Mouse (Mus musculus) midbrain, embryonic 11.5 days (tissue): ENCODE data around the gene S1pr4. TPM values are rescaled to one million over a fixed set of nuclear protein-coding genes. Genes with fewer than 3 reads are reported as not detected.

Experiments used
- ATAC-seq: fragments of 200-750 bp; cut with Nextera tagmentation; 2 replicates; pipeline ENCODE4 v1.8.0; 2017; ENCODE audit warnings: moderate TSS enrichment, moderate library complexity; ENCODE audit not compliant: low FRiP score
- DNase-seq: peaks from one replicate; pipeline ENCODE4 v3.0.0; 2015; ENCODE audit warnings: low spot score; ENCODE audit errors: missing footprints
- H3K27ac ChIP-seq: fragments of 300-500 bp; sonication (generic); 2 replicates; pipeline ENCODE4 v1.5.1; 2014; ENCODE audit warnings: low read depth, low read length
- H3K27me3 ChIP-seq: fragments of 300-500 bp; sonication (generic); 2 replicates; pipeline ENCODE4 v1.6.1; 2014; ENCODE audit warnings: mild to moderate bottlenecking, low read length, moderate library complexity, mixed read lengths; ENCODE audit not compliant: control insufficient read depth, insufficient read depth
- H3K36me3 ChIP-seq: fragments of 300-500 bp; sonication (generic); 2 replicates; pipeline ENCODE4 v1.6.1; 2014; ENCODE audit warnings: mild to moderate bottlenecking, low read length, moderate library complexity, mixed read lengths; ENCODE audit not compliant: control insufficient read depth, insufficient read depth
- H3K4me1 ChIP-seq: fragments of 300-500 bp; sonication (generic); 2 replicates; pipeline ENCODE4 v1.6.1; 2014; ENCODE audit warnings: low read length; ENCODE audit not compliant: control insufficient read depth, insufficient read depth
- H3K4me2 ChIP-seq: fragments of 300-500 bp; sonication (generic); 2 replicates; pipeline ENCODE4 v1.6.1; 2014; ENCODE audit warnings: mild to moderate bottlenecking, moderate library complexity
- H3K4me3 ChIP-seq: fragments of 300-500 bp; sonication (generic); 2 replicates; pipeline ENCODE4 v1.5.1; 2014; ENCODE audit warnings: low read depth, low read length
- H3K9ac ChIP-seq: fragments of 300-500 bp; sonication (generic); 2 replicates; pipeline ENCODE4 v1.6.1; 2014; ENCODE audit warnings: low read length
- H3K9me3 ChIP-seq: fragments of 300-500 bp; sonication (generic); 2 replicates; pipeline ENCODE4 v1.6.1; 2016; ENCODE audit warnings: low read length; ENCODE audit not compliant: control insufficient read depth
- WGBS: fragments of 180-500 bp; shearing (Covaris S2); extraction: QIAGEN DNeasy Blood & Tissue Kit; methylation state at CpG from one replicate; pipeline ENCODE4 v1.1.7; 2014; 5-methylcytosine and 5-hydroxymethylcytosine counted together
- polyA plus RNA-seq: library from polyadenylated mRNA; unstranded; fragments of >200 nt; fragmentation: Nextera tagmentation; extraction: Ambion mirVana; gene quantifications from 2 replicates; pipeline ENCODE4 v1.2.1, GENCODE M21; 2014

The S1pr4 gene
- polyA plus RNA-seq, 1 experiment from 2014 or later: 0.37 TPM

GRCm38 (mm10) chr10:81523570-81523969 is 23.6 kb upstream of the S1pr4 start:
- H3K27ac ChIP-seq: no peak overlapping the region
- H3K4me1 ChIP-seq: no peaks in the 10 kb centered on the region
- H3K9me3 ChIP-seq: no peaks in the 10 kb centered on the region
- H3K4me3 ChIP-seq: no peak overlapping the region
- no peak overlapping the region for H3K9ac ChIP-seq
- WGBS: 23% methylated on average over 19 of the region's 19 CpGs
- H3K27me3 ChIP-seq: no peaks in the 10 kb centered on the region; the same call in 1 of the 2 replicates
- H3K36me3 ChIP-seq: no peaks in the 10 kb centered on the region
- no peak overlapping the region for H3K4me2 ChIP-seq
- no peak for DNase-seq
- no peak for ATAC-seq

DNA sequence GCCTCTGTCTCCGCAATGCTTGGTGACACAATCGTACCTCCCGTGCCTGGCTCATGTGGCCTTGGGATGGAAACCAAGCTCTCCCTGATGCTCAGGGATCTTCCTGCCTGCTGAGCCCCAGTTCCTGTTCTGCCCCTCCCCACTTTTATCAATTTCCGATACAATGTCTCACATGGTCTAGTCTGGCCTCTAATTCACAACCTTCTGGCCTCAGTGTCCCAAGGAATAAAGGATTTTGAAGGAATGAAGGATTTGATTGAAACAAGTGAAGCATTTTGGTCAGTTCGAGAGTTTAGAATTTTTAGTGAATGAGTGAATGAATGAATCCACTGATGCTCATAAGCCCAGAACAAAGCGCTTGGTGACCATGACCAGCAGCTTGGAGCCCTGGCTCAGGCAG is 23.2 kb upstream of the S1pr4 start:
- H3K27ac ChIP-seq: no peak overlapping the region
- H3K27me3 ChIP-seq: no peaks in the 10 kb centered on the region; the same call in 1 of the 2 replicates
- no peak overlapping the region for H3K9ac ChIP-seq
- H3K4me2 ChIP-seq: no peak overlapping the region
- H3K4me1 ChIP-seq: no peaks in the 10 kb centered on the region
- 73% methylated on average over 6 of the region's 6 CpGs for WGBS
- H3K9me3 ChIP-seq: no peaks in the 10 kb centered on the region
- no peaks in the 10 kb centered on the region for H3K36me3 ChIP-seq
- DNase-seq: no peak
- no peak for ATAC-seq
- H3K4me3 ChIP-seq: no peak overlapping the region

DNA sequence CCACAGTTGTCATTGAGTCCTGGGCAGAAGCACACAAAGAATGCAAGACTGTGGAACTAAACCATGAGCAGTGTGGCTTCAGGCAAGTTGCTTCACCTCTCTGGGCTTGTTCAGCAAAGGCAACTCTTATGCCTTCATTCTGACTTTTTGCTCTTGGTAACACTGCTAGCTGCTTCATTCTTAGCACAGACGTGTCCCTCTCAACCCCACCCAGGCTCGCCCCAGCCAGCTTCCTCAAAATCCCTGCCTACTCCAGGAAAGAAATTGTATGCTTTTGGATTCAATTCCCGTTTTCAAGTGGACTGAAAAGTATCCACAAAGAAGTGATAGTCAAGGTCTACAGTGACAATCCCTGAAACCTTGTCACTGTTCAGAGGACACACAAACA is 20.0 kb upstream of the S1pr4 start:
- DNase-seq (no peak), ATAC-seq (no peak)
- H3K9ac ChIP-seq: no peak overlapping the region
- 81% methylated on average over 3 of the region's 3 CpGs for WGBS
- no peak overlapping the region for H3K4me3 ChIP-seq
- no peaks in the 10 kb centered on the region for H3K36me3 ChIP-seq
- no peaks in the 10 kb centered on the region for H3K9me3 ChIP-seq
- H3K27ac ChIP-seq: no peak overlapping the region
- H3K4me2 ChIP-seq: no peak overlapping the region
- H3K4me1 ChIP-seq: no peaks in the 10 kb centered on the region
- H3K27me3 ChIP-seq: no peaks in the 10 kb centered on the region; the same call in 1 of the 2 replicates

DNA sequence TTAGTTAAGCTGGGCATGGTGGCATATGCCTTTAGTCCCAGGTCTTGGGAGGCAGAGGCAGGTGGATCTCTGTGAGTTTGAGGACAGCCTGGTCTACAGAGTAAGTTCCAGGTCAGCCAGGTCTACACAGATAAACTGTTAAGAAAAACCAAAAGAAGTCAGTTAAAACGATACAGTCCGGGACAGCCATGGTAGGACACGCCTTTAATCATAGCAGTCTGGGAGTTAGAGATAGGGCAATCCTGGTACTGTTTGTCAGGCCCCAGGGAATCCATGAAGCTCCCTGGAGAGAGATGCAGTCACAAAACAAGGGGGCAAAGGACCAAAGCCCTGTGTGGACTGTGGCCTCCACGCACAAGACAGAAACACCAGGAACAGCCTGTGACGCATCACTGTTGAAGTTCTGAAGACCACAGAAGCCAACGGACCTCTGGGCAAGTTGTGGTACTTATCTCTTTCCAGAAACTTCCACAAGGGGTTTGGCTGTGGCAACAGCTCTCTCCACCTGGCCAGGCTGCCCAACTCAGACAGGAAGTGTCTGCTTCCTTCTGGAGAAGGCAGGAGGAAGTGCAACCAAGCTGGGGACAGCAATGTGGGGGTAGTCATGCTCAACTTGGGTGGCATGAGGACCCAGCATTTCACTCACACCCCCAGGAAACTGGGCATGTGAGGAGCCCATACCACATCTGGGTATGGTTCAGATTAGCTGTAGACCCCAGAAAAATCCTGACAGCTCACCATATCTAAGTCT is 19.5 kb upstream of the S1pr4 start:
- Histone ChIP-seq H3K4me3 (no peak overlapping the region), H3K9me3 (no peaks in the 10 kb centered on the region), H3K27me3 (no peaks in the 10 kb centered on the region; the same call in 1 of the 2 replicates), H3K9ac (no peak overlapping the region), H3K36me3 (no peaks in the 10 kb centered on the region), H3K4me2 (no peak overlapping the region), H3K4me1 (no peaks in the 10 kb centered on the region), H3K27ac (no peak overlapping the region)
- DNase-seq (no peak), ATAC-seq (no peak)
- WGBS: 76% methylated on average over 6 of the region's 6 CpGs

- DNase-seq (peak; percentile 93), ATAC-seq (peak; percentile 62; the same call in 1 of the 2 replicates)
- Histone ChIP-seq H3K4me1 (no peaks in the 10 kb centered on the region), H3K9ac (no peak overlapping the region), H3K4me3 (no peak overlapping the region), H3K4me2 (no peak overlapping the region), H3K27me3 (no peaks in the 10 kb centered on the region; the same call in 1 of the 2 replicates), H3K9me3 (no peaks in the 10 kb centered on the region; the same call in 1 of the 2 replicates), H3K27ac (no peak overlapping the region), H3K36me3 (no peaks in the 10 kb centered on the region)
- WGBS: 14% methylated on average over 4 of the region's 4 CpGs
Observed at GRCm38 (mm10) chr10:81518546-81518945, 18.6 kb upstream of the S1pr4 start.

DNA sequence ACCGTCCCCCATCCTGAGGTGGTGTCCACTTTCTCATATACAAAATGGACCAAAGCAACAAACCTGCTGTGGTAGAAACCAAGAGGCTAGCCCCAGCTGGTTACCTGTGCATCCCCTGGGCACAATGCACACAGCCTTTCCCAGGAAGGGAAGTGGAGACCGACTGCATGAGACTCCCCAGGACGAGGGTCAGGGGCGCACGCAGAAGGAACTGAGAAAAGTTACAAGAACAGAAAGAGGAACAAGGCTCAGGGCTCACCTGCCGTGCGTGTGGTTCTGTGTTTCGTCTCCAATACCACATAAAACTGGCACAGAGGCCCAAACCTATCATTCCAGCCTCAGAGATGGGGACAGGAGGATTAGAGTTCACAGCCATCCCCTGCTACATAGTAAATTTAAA is 17.3 kb upstream of the S1pr4 start:
- Histone ChIP-seq H3K4me3 (no peak overlapping the region), H3K4me2 (no peak overlapping the region), H3K36me3 (no peaks in the 10 kb centered on the region), H3K27ac (no peak overlapping the region), H3K9ac (no peak overlapping the region), H3K9me3 (no peaks in the 10 kb centered on the region; the same call in 1 of the 2 replicates), H3K27me3 (no peaks in the 10 kb centered on the region; the same call in 1 of the 2 replicates), H3K4me1 (no peaks in the 10 kb centered on the region)
- 83% methylated on average over 8 of the region's 8 CpGs for WGBS
- ATAC-seq: no peak
- no peak for DNase-seq

- no peak for DNase-seq
- H3K9me3 ChIP-seq: no peaks in the 10 kb centered on the region; the same call in 1 of the 2 replicates
- no peak overlapping the region for H3K9ac ChIP-seq
- no peaks in the 10 kb centered on the region for H3K27me3 ChIP-seq
- 83% methylated on average over 5 of the region's 5 CpGs for WGBS
- no peaks in the 10 kb centered on the region for H3K4me1 ChIP-seq
- H3K27ac ChIP-seq: no peak overlapping the region
- H3K36me3 ChIP-seq: no peaks in the 10 kb centered on the region
- H3K4me2 ChIP-seq: no peak overlapping the region
- H3K4me3 ChIP-seq: no peak overlapping the region
- no peak for ATAC-seq
Observed at GRCm38 (mm10) chr10:81513798-81514197, 13.9 kb upstream of the S1pr4 start.

DNA sequence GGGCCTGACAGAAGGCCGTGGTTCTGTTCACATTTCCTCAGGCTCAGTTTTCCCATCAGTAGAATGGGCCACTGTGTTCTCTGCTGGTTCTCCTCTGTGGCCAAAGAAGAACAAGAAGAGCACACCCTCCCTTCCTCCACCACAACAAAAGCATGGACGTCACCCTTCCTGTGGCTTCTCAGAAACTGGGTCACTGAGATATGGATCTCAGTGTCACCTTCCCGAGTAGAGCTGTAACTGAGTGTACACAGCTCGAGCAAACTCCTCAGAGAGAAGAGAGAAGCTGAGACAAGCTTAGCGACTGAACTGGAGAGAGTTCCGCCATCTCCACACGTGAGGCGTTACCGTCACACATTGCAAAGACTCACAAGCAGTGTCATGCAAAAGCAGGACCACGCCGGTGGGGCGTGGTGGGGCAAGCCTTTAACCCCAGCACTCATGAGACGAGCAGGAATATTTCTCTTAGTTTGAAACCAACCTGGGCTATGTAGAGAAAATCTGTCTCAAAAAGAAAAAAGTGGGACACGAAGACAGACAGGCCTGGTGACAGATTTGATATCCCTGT is 10.4 kb upstream of the S1pr4 start:
- Histone ChIP-seq H3K4me3 (no peak overlapping the region), H3K36me3 (no peaks in the 10 kb centered on the region), H3K27me3 (no peaks in the 10 kb centered on the region), H3K27ac (no peak overlapping the region), H3K4me1 (no peaks in the 10 kb centered on the region), H3K4me2 (no peak overlapping the region), H3K9ac (no peak overlapping the region), H3K9me3 (no peaks in the 10 kb centered on the region; the same call in 1 of the 2 replicates)
- 83% methylated on average over 14 of the region's 14 CpGs for WGBS
- no peak for DNase-seq
- no peak for ATAC-seq

DNA sequence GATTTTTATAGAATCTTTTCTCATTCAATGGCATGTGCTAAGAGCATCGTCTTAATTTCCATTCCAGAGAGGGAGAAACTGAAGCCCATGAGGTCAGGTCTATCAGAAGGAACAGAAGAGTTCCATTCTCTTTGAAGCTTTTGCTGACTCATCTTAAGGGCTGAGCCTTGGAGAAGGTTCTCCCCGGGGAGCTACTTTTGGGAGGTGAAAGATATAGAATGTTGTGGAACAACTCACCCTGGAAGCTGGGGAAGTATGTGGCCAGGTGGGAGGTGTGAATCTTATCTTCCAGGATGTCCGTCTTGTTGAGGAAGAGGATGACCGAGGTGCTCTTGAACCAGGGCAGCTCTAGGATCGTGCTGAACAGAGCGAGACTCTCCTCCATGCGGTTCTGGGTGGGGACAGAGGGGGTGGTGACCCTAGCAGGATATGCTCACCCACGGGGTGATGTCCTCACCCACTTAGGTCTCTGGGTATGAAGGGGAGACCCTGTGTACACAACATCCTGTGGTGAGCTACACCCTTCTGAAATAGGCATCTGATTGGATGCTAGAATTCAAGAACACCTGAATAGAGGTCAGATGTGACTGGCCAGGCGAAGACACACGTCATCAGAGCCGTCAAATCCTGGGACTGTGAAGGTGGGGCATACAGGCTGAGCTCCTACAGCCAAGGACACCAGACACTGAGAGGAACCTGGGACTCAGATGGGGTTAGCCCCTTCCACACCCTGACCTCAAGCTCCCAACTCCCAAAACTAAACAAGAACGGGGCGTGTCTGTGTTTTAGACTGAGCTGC is 8.0 kb upstream of the S1pr4 start:
- Histone ChIP-seq H3K4me3 (no peak overlapping the region), H3K27ac (no peak overlapping the region), H3K9ac (no peak overlapping the region), H3K4me1 (no peaks in the 10 kb centered on the region), H3K9me3 (no peaks in the 10 kb centered on the region), H3K4me2 (no peak overlapping the region), H3K27me3 (no peaks in the 10 kb centered on the region; the same call in 1 of the 2 replicates), H3K36me3 (no peaks in the 10 kb centered on the region)
- WGBS: 82% methylated on average over 13 of the region's 13 CpGs
- ATAC-seq (no peak), DNase-seq (no peak)
